Mouse (Mus musculus) myocyte (in vitro differentiated cells): ENCODE data around the gene Erp44. TPM values are rescaled to one million over a fixed set of nuclear protein-coding genes. Genes with fewer than 3 reads are reported as not detected.

Experiments used
- H3K27me3 ChIP-seq: one replicate; pipeline ENCODE4 v1.6.1; 2011; ENCODE audit not compliant: control insufficient read depth, insufficient read depth, insufficient read length
- H3K36me3 ChIP-seq: one replicate; pipeline ENCODE4 v1.6.1; 2011; ENCODE audit not compliant: control insufficient read depth, insufficient read depth
- H3K4me2 ChIP-seq: one replicate; pipeline ENCODE4 v1.6.1; 2011; ENCODE audit warnings: low read depth, control low read depth
- H3K4me3 ChIP-seq: one replicate; pipeline ENCODE4 v1.5.1; 2011; ENCODE audit warnings: mild to moderate bottlenecking, control low read depth, moderate library complexity
- H3K79me2 ChIP-seq: one replicate; pipeline ENCODE4 v1.6.1; 2011; ENCODE audit not compliant: control insufficient read depth, insufficient read depth
- H3ac ChIP-seq: one replicate; pipeline ENCODE4 v1.6.1; 2011; ENCODE audit not compliant: control insufficient read depth, insufficient read length
- CEBPB ChIP-seq: IDR thresholded peaks from 2 replicates; pipeline ENCODE4 v1.6.1; 2011; ENCODE audit warnings: mild to moderate bottlenecking, moderate library complexity; ENCODE audit not compliant: poor library complexity, insufficient read depth, severe bottlenecking
- E2F4 ChIP-seq: IDR thresholded peaks from one replicate; pipeline ENCODE4 v1.6.1; 2011; ENCODE audit warnings: mild to moderate bottlenecking, control low read depth, moderate library complexity; ENCODE audit not compliant: insufficient read depth
- MAX ChIP-seq: IDR thresholded peaks from one replicate; pipeline ENCODE4 v1.6.1; 2011; ENCODE audit warnings: low read depth, mild to moderate bottlenecking, control low read depth
- MYOD1 ChIP-seq, 3 experiments: IDR thresholded peaks; one replicate each; pipeline ENCODE4 v1.6.1; 2011; ENCODE audit warnings: control low read depth in 2 of 3, low read depth in 2 of 3, mild to moderate bottlenecking in 2 of 3, moderate library complexity in 1 of 3; ENCODE audit not compliant: insufficient read length in 2 of 3, control insufficient read depth in 1 of 3
- MYOG ChIP-seq, 3 experiments: IDR thresholded peaks; one replicate each; pipeline ENCODE4 v1.6.1; 2011; ENCODE audit warnings: control low read depth in 2 of 3, low read depth in 2 of 3, mild to moderate bottlenecking in 2 of 3; ENCODE audit not compliant: insufficient read length in 2 of 3, control insufficient read depth in 1 of 3, insufficient read depth in 1 of 3
- POLR2A ChIP-seq: IDR thresholded peaks from one replicate; pipeline ENCODE4 v1.6.1; 2011; ENCODE audit warnings: low read depth, mild to moderate bottlenecking, control low read depth, moderate library complexity; ENCODE audit not compliant: insufficient read length
- POLR2AphosphoS2 ChIP-seq: IDR thresholded peaks from one replicate; pipeline ENCODE4 v1.6.1; 2011; ENCODE audit warnings: low read depth, control low read depth; ENCODE audit not compliant: insufficient read length
- REST ChIP-seq: IDR thresholded peaks from one replicate; pipeline ENCODE4 v1.6.1; 2011; ENCODE audit warnings: mild to moderate bottlenecking, control low read depth, moderate library complexity; ENCODE audit not compliant: insufficient read depth, insufficient read length
- SRF ChIP-seq: IDR thresholded peaks from one replicate; pipeline ENCODE4 v1.6.1; 2011; ENCODE audit warnings: low read depth; ENCODE audit not compliant: control insufficient read depth, insufficient read length
- TCF12 ChIP-seq: IDR thresholded peaks from one replicate; pipeline ENCODE4 v1.6.1; 2011; ENCODE audit warnings: mild to moderate bottlenecking, control low read depth; ENCODE audit not compliant: poor library complexity, insufficient read depth, severe bottlenecking
- TCF3 ChIP-seq: IDR thresholded peaks from one replicate; pipeline ENCODE4 v1.6.1; 2011; ENCODE audit warnings: low read depth, control low read depth; ENCODE audit not compliant: insufficient read length
- USF1 ChIP-seq: IDR thresholded peaks from one replicate; pipeline ENCODE4 v1.6.1; 2011; ENCODE audit warnings: low read depth, mild to moderate bottlenecking, control low read depth, moderate library complexity
- polyA plus RNA-seq: library from polyadenylated mRNA; unstranded; fragments of >200 nt; fragmentation: generic; extraction: Trizol; gene quantifications from one replicate; pipeline ENCODE4 v1.2.1, GENCODE M21; 2012; ENCODE audit warnings: missing spikeins

Gene Erp44
- polyA plus RNA-seq, 1 experiment: 22.7 TPM

DNA sequence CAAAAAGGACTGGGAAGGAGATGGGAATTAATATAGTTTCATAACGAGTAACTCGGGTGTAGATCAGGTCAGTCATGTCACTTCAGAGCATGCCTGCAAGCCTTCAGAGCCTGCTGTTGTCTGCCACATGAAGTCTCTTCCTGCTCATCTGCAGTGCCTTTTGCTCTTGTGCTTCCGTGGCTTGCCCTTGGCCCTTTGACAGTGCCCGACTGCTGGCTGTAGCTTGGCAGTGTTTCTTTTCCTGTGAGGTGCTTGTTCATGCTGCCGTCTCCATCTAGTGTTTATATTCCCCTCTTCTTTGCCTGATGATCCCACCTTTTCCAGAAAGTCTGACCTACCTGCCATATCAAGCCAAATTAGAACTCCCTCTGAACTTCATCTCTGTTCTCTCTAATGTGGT lies 115.5 kb downstream of the Erp44 start:
- TF ChIP-seq CEBPB (no peak), POLR2A (no peak), REST (no peak), MAX (no peak), MYOD1 (IDR thresholded peaks at IDR 0.05; ENCODE audit: control insufficient read depth in 1 of 3, insufficient read length in 2 of 3, low read depth in 2 of 3) (no peak), E2F4 (no peak), USF1 (no peak), SRF (no peak), MYOG (IDR thresholded peaks at IDR 0.05; ENCODE audit: control insufficient read depth in 1 of 3, insufficient read depth in 1 of 3, insufficient read length in 2 of 3, low read depth in 2 of 3) (no peak), TCF3 (no peak), POLR2AphosphoS2 (no peak), TCF12 (no peak)
- H3K36me3 ChIP-seq: peaks cover 14% of the 10 kb centered on the region
- no peaks in the 10 kb centered on the region for H3K27me3 ChIP-seq
- H3ac ChIP-seq: no peak overlapping the region
- H3K4me2 ChIP-seq: no peak overlapping the region
- no peak overlapping the region for H3K4me3 ChIP-seq
- no peaks in the 10 kb centered on the region for H3K79me2 ChIP-seq

DNA sequence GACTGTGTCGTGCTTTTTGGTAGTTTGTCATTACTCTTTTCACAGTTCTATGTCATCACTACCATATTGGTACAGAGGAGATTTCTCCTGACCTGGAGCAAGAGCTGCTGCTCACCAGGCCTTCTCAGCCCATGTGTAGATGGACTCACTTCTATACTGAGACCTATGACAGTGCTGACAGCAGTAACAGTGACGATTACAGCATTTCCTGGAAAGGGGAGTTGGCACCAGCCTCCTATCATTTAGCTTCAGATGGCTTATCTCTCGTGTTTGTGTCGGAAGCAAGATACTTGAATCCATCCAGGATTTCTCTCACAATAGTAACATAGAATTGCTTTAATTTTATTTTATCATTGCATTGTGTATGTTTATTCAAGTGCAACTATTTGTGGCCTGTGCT lies 119.0 kb downstream of the Erp44 start:
- Histone ChIP-seq H3K79me2 (no peaks in the 10 kb centered on the region), H3K4me2 (no peak overlapping the region), H3ac (no peak overlapping the region), H3K36me3 (no peaks in the 10 kb centered on the region), H3K4me3 (no peak overlapping the region), H3K27me3 (no peaks in the 10 kb centered on the region)
- no peak for TF ChIP-seq POLR2AphosphoS2
- no peak for TF ChIP-seq MYOG (IDR thresholded peaks at IDR 0.05; ENCODE audit: control insufficient read depth in 1 of 3, insufficient read depth in 1 of 3, insufficient read length in 2 of 3, low read depth in 2 of 3)
- TF ChIP-seq MYOD1 (IDR thresholded peaks at IDR 0.05; ENCODE audit: control insufficient read depth in 1 of 3, insufficient read length in 2 of 3, low read depth in 2 of 3): no peak
- TF ChIP-seq SRF: no peak
- TF ChIP-seq TCF12: no peak
- TF ChIP-seq USF1: no peak
- TF ChIP-seq CEBPB: no peak
- no peak for TF ChIP-seq POLR2A
- TF ChIP-seq REST: no peak
- TF ChIP-seq MAX: no peak
- TF ChIP-seq E2F4: no peak
- TF ChIP-seq TCF3: no peak

DNA sequence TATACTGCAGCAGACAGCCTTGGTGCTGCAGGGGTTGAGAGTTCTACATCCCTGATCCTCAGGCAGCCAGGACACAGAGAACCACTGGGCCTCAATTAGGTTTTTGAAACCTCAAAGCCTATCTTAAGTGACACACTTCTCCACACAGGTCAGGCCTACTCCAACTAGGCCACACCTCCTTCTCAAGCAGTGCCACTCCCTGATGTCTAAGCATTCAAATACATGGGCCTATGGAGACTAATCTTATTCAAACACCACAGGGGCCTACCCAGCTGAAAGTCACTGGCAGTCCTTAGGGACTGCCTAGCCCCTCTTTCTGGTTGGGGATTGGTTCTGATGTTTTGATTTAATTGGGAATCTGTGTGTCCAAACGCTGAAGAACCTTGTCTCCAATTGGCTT lies 123.5 kb downstream of the Erp44 start:
- Histone ChIP-seq H3K36me3 (no peaks in the 10 kb centered on the region), H3K4me3 (no peak overlapping the region), H3K79me2 (no peaks in the 10 kb centered on the region), H3ac (no peak overlapping the region), H3K4me2 (no peak overlapping the region), H3K27me3 (no peaks in the 10 kb centered on the region)
- TF ChIP-seq SRF: no peak
- no peak for TF ChIP-seq MYOD1 (IDR thresholded peaks at IDR 0.05; ENCODE audit: control insufficient read depth in 1 of 3, insufficient read length in 2 of 3, low read depth in 2 of 3)
- TF ChIP-seq MAX: no peak

DNA sequence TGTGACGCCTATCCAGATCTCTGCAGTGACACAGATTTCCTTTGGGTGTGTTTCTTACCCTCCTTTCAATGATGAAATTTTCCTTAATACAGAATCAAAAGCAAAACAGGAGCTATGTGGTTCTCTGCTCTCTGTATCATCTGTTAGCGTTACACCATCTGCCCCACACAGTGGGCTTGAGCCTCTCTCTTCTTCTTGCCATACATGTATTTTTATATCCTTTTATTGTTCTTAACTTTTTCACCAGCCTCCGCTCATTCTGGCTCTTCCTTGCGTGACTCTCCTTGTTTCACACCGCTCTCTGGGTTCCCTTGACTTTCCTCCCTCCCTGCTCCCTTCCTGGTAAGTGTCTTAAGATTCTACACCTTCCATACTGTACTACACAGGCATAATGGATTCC lies 126.1 kb downstream of the Erp44 start:
- Histone ChIP-seq H3K27me3 (no peaks in the 10 kb centered on the region), H3K4me3 (no peak overlapping the region), H3K4me2 (no peak overlapping the region), H3K79me2 (no peaks in the 10 kb centered on the region), H3K36me3 (no peaks in the 10 kb centered on the region), H3ac (no peak overlapping the region)
- TF ChIP-seq SRF (no peak), POLR2A (no peak), USF1 (no peak), CEBPB (no peak), POLR2AphosphoS2 (no peak), TCF12 (no peak), MYOD1 (IDR thresholded peaks at IDR 0.05; ENCODE audit: control insufficient read depth in 1 of 3, insufficient read length in 2 of 3, low read depth in 2 of 3) (no peak), MAX (no peak), TCF3 (no peak), E2F4 (no peak), MYOG (IDR thresholded peaks at IDR 0.05; ENCODE audit: control insufficient read depth in 1 of 3, insufficient read depth in 1 of 3, insufficient read length in 2 of 3, low read depth in 2 of 3) (no peak), REST (no peak)

DNA sequence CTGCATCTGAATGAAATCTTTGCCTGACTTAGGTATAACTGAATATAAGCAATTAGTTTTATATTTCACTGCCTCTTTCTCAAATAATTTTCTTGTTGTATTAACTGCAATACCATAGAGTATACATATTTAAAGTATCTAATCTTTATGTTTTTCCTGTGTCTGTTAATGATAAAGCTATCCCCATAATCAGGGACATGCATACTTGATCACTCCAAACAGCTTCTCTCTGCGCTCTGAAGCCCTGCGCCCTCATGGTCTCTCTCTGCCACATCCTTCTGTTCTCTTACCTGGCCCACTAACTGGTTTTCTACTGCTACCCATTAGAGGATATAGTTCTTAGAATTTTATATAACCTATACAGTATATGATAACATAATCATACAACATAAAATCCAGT lies 129.9 kb downstream of the Erp44 start:
- no peak for TF ChIP-seq SRF
- TF ChIP-seq CEBPB: no peak
- no peak for TF ChIP-seq POLR2AphosphoS2
- TF ChIP-seq MAX: no peak
- TF ChIP-seq REST: no peak
- TF ChIP-seq MYOG (IDR thresholded peaks at IDR 0.05; ENCODE audit: control insufficient read depth in 1 of 3, insufficient read depth in 1 of 3, insufficient read length in 2 of 3, low read depth in 2 of 3): no peak
- TF ChIP-seq MYOD1 (IDR thresholded peaks at IDR 0.05; ENCODE audit: control insufficient read depth in 1 of 3, insufficient read length in 2 of 3, low read depth in 2 of 3): no peak
- TF ChIP-seq TCF3: no peak
- no peak for TF ChIP-seq POLR2A
- no peak for TF ChIP-seq USF1
- TF ChIP-seq TCF12: no peak
- no peak for TF ChIP-seq E2F4
- no peak overlapping the region for H3K4me3 ChIP-seq
- no peak overlapping the region for H3K4me2 ChIP-seq
- H3K79me2 ChIP-seq: no peaks in the 10 kb centered on the region
- H3K36me3 ChIP-seq: no peaks in the 10 kb centered on the region
- H3ac ChIP-seq: no peak overlapping the region
- H3K27me3 ChIP-seq: no peaks in the 10 kb centered on the region

Other genes starting within 250 kb of the Erp44 start
- 0.32 TPM for gene Nr4a3, start 234.4 kb downstream of the Erp44 start, polyA plus RNA-seq
- gene Stx17, start 154.6 kb downstream of the Erp44 start, polyA plus RNA-seq: 7.4 TPM
- 3.1 TPM for gene Invs, start 202 bp upstream of the Erp44 start, polyA plus RNA-seq
- gene Tex10, start 193.9 kb upstream of the Erp44 start, polyA plus RNA-seq: 11.3 TPM